Mouse (Mus musculus): ENCODE data around the gene Foxn1. TPM values are rescaled to one million over a fixed set of nuclear protein-coding genes. Genes with fewer than 3 reads are reported as not detected.

Foxn1 gene
- polyA plus RNA-seq, 1 experiment from 2014 or later: not detected

GRCm38 (mm10) chr11:78327215-78327614 is 59.1 kb downstream of the Foxn1 start:
- Histone ChIP-seq H3K36me3 (ENCODE audit: control insufficient read depth, insufficient read depth, low read length) (no peaks in the 10 kb centered on the region), H3K27ac (ENCODE audit: low read depth, low read length) (no peak overlapping the region), H3K4me1 (ENCODE audit: control insufficient read depth, insufficient read depth, low read depth, low read length) (peaks cover 13% of the 10 kb centered on the region), H3K9ac (ENCODE audit: low read depth, low read length) (no peak overlapping the region), H3K4me2 (ENCODE audit: low read length) (no peak overlapping the region), H3K4me3 (ENCODE audit: low read length) (no peak overlapping the region), H3K27me3 (replicated peaks; ENCODE audit: control insufficient read depth, insufficient read depth, low read length) (no peaks in the 10 kb centered on the region), H3K9me3 (ENCODE audit: control insufficient read depth, low read length) (no peaks in the 10 kb centered on the region)
- ATAC-seq: no peak
- WGBS: 90% methylated on average over 4 of the region's 4 CpGs

GRCm38 (mm10) chr11:78324965-78325364 is 61.4 kb downstream of the Foxn1 start:
- Histone ChIP-seq H3K4me2 (ENCODE audit: low read length) (peak overlapping the region; percentile 42), H3K36me3 (ENCODE audit: control insufficient read depth, insufficient read depth, low read length) (no peaks in the 10 kb centered on the region; the same call in 1 of the 2 replicates), H3K9me3 (ENCODE audit: control insufficient read depth, low read length) (no peaks in the 10 kb centered on the region), H3K27me3 (replicated peaks; ENCODE audit: control insufficient read depth, insufficient read depth, low read length) (no peaks in the 10 kb centered on the region), H3K9ac (ENCODE audit: low read depth, low read length) (no peak overlapping the region), H3K4me3 (ENCODE audit: low read length) (peak overlapping the region; percentile 39), H3K4me1 (ENCODE audit: control insufficient read depth, insufficient read depth, low read depth, low read length) (peaks cover 13% of the 10 kb centered on the region), H3K27ac (ENCODE audit: low read depth, low read length) (peak overlapping the region; percentile 67)
- 85% methylated on average over 12 of the region's 12 CpGs for WGBS
- no peak for ATAC-seq

- Histone ChIP-seq H3K27ac (ENCODE audit: low read depth, low read length) (peak overlapping the region; percentile 76), H3K4me2 (ENCODE audit: low read length) (peak overlapping the region; percentile 42), H3K27me3 (replicated peaks; ENCODE audit: control insufficient read depth, insufficient read depth, low read length) (no peaks in the 10 kb centered on the region), H3K4me3 (ENCODE audit: low read length) (peak overlapping the region; percentile 39), H3K9me3 (ENCODE audit: control insufficient read depth, low read length) (no peaks in the 10 kb centered on the region), H3K9ac (ENCODE audit: low read depth, low read length) (peak overlapping the region; percentile 17; the same call in 1 of the 2 replicates), H3K4me1 (ENCODE audit: control insufficient read depth, insufficient read depth, low read depth, low read length) (peaks cover 8% of the 10 kb centered on the region), H3K36me3 (ENCODE audit: control insufficient read depth, insufficient read depth, low read length) (no peaks in the 10 kb centered on the region; the same call in 1 of the 2 replicates)
- ATAC-seq: peak; percentile 48; the same call in 1 of the 2 replicates
- WGBS: 68% methylated on average over 15 of the region's 15 CpGs
These were observed 62.2 kb downstream of the Foxn1 start for GRCm38 (mm10) chr11:78324000-78324785.

GRCm38 (mm10) chr11:78322860-78323259 is 63.5 kb downstream of the Foxn1 start, which contains the start of gene Aldoc:
Gene Aldoc (plus strand): TSS chr11:78322968.
- H3K4me3 ChIP-seq (ENCODE audit: low read length): peak within 1 kb of the TSS; percentile 39
- no peaks in the 10 kb centered on the region; the same call in 1 of the 2 replicates for H3K36me3 ChIP-seq (ENCODE audit: control insufficient read depth, insufficient read depth, low read length)
- H3K4me2 ChIP-seq (ENCODE audit: low read length): peak within 1 kb of the TSS; percentile 42
- H3K9ac ChIP-seq (ENCODE audit: low read depth, low read length): peak within 1 kb of the TSS; percentile 47
- no peaks in the 10 kb centered on the region for H3K27me3 ChIP-seq (replicated peaks; ENCODE audit: control insufficient read depth, insufficient read depth, low read length)
- peaks cover 3% of the 10 kb centered on the region; the same call in 1 of the 2 replicates for H3K4me1 ChIP-seq (ENCODE audit: control insufficient read depth, insufficient read depth, low read depth, low read length)
- no peaks in the 10 kb centered on the region for H3K9me3 ChIP-seq (ENCODE audit: control insufficient read depth, low read length)
- H3K27ac ChIP-seq (ENCODE audit: low read depth, low read length): peak within 1 kb of the TSS; percentile 76
- peak; percentile 88 for ATAC-seq
- 10% methylated on average over 15 of the region's 15 CpGs for WGBS

DNA sequence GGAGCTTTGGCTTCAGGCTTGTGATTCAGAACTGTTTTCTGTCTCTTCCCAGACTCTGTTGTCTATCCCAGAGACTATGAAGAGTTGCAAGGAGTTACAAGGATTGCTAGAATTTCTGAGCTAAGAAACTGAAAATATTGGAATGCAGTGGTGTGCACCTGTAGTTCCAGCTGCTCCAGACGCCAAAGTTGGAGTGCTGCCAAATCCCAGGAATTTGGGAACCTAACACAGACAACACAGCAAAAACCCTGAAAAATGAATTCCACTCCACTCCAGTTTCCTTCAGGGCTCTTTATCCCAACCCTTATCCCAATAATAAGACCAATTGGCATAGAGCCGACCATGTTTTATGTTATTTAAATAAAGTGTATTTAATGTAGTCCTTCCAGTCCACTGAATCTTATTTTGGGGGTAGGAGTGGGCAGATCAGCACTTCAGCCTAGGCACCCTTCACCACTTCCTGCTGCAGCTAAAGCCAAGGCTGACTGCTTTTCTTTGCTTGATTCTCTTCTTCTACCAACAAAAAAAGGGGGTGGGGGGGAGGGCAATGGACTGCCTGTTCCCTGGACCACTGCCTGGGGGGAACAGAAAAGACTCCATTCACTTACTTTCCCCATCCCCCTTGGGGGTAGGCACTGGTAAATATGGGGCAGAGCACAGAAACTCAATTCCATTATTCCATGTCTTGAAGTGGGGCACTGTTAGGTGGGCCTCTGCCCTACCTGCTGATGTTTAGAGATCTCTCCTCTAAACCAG is 64.1 kb downstream of the Foxn1 start:
- Histone ChIP-seq H3K27ac (ENCODE audit: low read depth, low read length) (peak overlapping the region; percentile 76), H3K4me1 (ENCODE audit: control insufficient read depth, insufficient read depth, low read depth, low read length) (peaks cover 3% of the 10 kb centered on the region; the same call in 1 of the 2 replicates), H3K9ac (ENCODE audit: low read depth, low read length) (peak overlapping the region; percentile 47), H3K36me3 (ENCODE audit: control insufficient read depth, insufficient read depth, low read length) (no peaks in the 10 kb centered on the region; the same call in 1 of the 2 replicates), H3K9me3 (ENCODE audit: control insufficient read depth, low read length) (no peaks in the 10 kb centered on the region), H3K4me3 (ENCODE audit: low read length) (peak overlapping the region; percentile 39), H3K4me2 (ENCODE audit: low read length) (peak overlapping the region; percentile 42), H3K27me3 (replicated peaks; ENCODE audit: control insufficient read depth, insufficient read depth, low read length) (no peaks in the 10 kb centered on the region)
- 52% methylated on average over 2 of the region's 2 CpGs for WGBS
- peak; percentile 82 for ATAC-seq

- Histone ChIP-seq H3K9me3 (ENCODE audit: control insufficient read depth, low read length) (no peaks in the 10 kb centered on the region), H3K9ac (ENCODE audit: low read depth, low read length) (no peak overlapping the region), H3K4me1 (ENCODE audit: control insufficient read depth, insufficient read depth, low read depth, low read length) (peaks cover 3% of the 10 kb centered on the region; the same call in 1 of the 2 replicates), H3K27ac (ENCODE audit: low read depth, low read length) (no peak overlapping the region), H3K27me3 (replicated peaks; ENCODE audit: control insufficient read depth, insufficient read depth, low read length) (no peaks in the 10 kb centered on the region), H3K4me2 (ENCODE audit: low read length) (no peak overlapping the region), H3K36me3 (ENCODE audit: control insufficient read depth, insufficient read depth, low read length) (no peaks in the 10 kb centered on the region; the same call in 1 of the 2 replicates), H3K4me3 (ENCODE audit: low read length) (no peak overlapping the region)
- no peak for ATAC-seq
- 75% methylated on average over 2 of the region's 2 CpGs for WGBS
These were observed 67.9 kb downstream of the Foxn1 start for GRCm38 (mm10) chr11:78318411-78318810.

DNA sequence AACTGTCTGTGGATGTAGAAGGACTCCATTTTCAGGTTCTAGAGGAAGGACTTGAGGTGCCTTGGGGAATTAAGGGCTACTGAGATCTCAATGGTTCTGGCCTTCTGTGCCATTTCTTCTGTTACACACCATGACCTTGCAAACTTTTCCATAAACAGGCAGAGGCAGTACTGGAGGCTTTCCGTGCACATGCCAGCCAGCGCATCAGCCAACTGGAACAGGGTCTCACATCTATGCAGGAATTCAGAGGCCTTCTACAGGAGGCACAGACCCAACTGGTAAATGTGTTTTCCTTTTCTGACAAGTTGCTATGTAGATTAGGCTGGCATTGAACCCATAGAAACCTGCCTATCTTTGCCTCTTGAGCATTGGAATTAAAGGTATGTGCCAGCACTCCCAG is 72.7 kb downstream of the Foxn1 start:
- no peaks in the 10 kb centered on the region for H3K9me3 ChIP-seq (ENCODE audit: control insufficient read depth, low read length)
- no peaks in the 10 kb centered on the region for H3K4me1 ChIP-seq (ENCODE audit: control insufficient read depth, insufficient read depth, low read depth, low read length)
- H3K27ac ChIP-seq (ENCODE audit: low read depth, low read length): no peak overlapping the region
- no peak overlapping the region for H3K9ac ChIP-seq (ENCODE audit: low read depth, low read length)
- no peaks in the 10 kb centered on the region for H3K27me3 ChIP-seq (replicated peaks; ENCODE audit: control insufficient read depth, insufficient read depth, low read length)
- H3K36me3 ChIP-seq (ENCODE audit: control insufficient read depth, insufficient read depth, low read length): no peaks in the 10 kb centered on the region
- no peak overlapping the region for H3K4me3 ChIP-seq (ENCODE audit: low read length)
- no peak overlapping the region for H3K4me2 ChIP-seq (ENCODE audit: low read length)
- no peak for ATAC-seq
- WGBS: 93% methylated on average over 2 of the region's 2 CpGs

DNA sequence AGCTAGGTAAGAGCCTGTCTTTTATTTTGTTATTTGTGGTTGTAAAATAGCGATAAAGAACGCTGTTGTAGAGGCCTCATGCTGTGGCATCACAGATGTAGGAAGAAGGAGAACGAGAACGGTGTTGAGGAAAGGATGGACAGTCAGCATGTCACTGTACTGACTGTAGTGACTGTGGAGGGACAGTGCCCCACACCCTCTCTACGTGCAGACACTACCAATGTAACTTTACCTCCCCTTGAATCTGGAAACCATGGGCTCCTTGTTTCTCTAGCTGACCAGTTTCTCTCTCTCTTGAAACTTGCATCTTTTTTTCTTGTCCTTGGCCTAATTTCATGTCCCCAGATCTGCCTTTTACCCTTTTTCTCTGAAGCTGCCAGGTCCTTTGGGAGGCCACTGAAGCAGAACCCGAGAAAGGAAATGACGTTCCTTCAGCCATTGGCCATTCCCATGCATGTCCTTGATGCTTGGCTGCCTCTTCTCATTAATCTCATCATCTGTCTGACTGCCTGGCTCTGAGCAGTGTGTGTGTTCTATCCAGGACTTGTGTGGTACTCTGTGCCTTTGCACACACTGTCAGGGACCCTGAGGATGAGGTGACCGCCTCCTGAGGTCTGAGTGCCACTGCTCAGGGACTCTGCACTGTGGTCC is 75.4 kb downstream of the Foxn1 start:
- ATAC-seq: peak; percentile 74; the same call in 1 of the 2 replicates
- Histone ChIP-seq H3K4me3 (ENCODE audit: low read length) (no peak overlapping the region), H3K27me3 (replicated peaks; ENCODE audit: control insufficient read depth, insufficient read depth, low read length) (no peaks in the 10 kb centered on the region), H3K9me3 (ENCODE audit: control insufficient read depth, low read length) (no peaks in the 10 kb centered on the region), H3K9ac (ENCODE audit: low read depth, low read length) (no peak overlapping the region), H3K4me2 (ENCODE audit: low read length) (no peak overlapping the region), H3K27ac (ENCODE audit: low read depth, low read length) (no peak overlapping the region; the same call in 1 of the 2 replicates), H3K4me1 (ENCODE audit: control insufficient read depth, insufficient read depth, low read depth, low read length) (no peaks in the 10 kb centered on the region), H3K36me3 (ENCODE audit: control insufficient read depth, insufficient read depth, low read length) (no peaks in the 10 kb centered on the region)
- WGBS: 78% methylated on average over 8 of the region's 8 CpGs
